21 mouse cellular contexts compared by ENCODE assay signal in the genomic region with DNA sequence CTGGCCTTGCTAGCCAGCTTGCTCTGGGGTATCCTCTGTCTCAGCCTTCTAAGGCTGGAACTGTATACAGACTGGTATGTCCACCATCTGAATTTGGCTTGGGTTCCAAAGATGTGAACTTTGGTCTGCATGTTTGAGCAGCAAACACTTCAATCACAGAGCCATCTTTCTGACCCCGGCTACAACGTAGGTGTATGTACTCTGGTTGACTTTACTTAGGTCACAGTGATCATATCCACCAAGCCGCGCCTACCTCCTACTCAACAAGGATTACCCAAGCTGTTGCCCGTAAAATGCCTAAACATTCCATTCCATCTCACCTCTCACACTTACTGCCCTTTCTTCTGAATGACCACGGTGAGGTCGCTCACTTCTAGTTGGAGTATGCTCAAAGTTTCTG.
"Had no signal": no experiment of that assay in that cellular context is flagged by ENCODE, and none has a peak within 500 bp of the region (broad histone marks: within the 10 kb centered on the region; RNA-seq: fewer than 3 reads in every experiment).

No protein-coding gene starts in this region.

- H3K9me3 ChIP-seq: intestine, embryonic 15.5 days; kidney, embryonic 15.5 days; limb, embryonic 13.5 days; lung, embryonic 15.5 days; midbrain, embryonic 10.5 days; midbrain, embryonic 13.5 days had no signal

- H3K36me3 ChIP-seq: intestine, embryonic 15.5 days; kidney, embryonic 15.5 days; limb, embryonic 13.5 days; lung, embryonic 15.5 days; midbrain, embryonic 10.5 days; midbrain, embryonic 13.5 days had no signal

- H3K27me3 ChIP-seq: intestine, embryonic 15.5 days; kidney, embryonic 15.5 days; lung, embryonic 15.5 days; midbrain, embryonic 13.5 days had no signal

- H3K4me3 ChIP-seq: intestine, embryonic 15.5 days; kidney, embryonic 15.5 days; limb, embryonic 13.5 days; lung, embryonic 15.5 days; megakaryocyte, embryonic 14.5 days; midbrain, embryonic 10.5 days; midbrain, embryonic 13.5 days had no signal

- ATAC-seq: intestine, embryonic 15.5 days; midbrain, embryonic 13.5 days had no signal

- H3K9ac ChIP-seq: intestine, embryonic 15.5 days; kidney, embryonic 15.5 days; limb, embryonic 13.5 days; lung, embryonic 15.5 days; midbrain, embryonic 13.5 days had no signal

- DNase-seq: kidney, adult 11 months; kidney, adult 8-10 months; kidney, postnatal 10 days; kidney, postnatal 36 days; left cerebral cortex, postnatal 4 days; lung, adult 18-20 months; lung, postnatal 10 days; lung, postnatal 36 days; right cerebral cortex, adult 18-20 months; right cerebral cortex, postnatal 14 days; right cerebral cortex, postnatal 4 days; thymus, adult 2 months; thymus, postnatal 25 days had no signal

- H3K4me2 ChIP-seq: intestine, embryonic 15.5 days; kidney, embryonic 15.5 days; limb, embryonic 13.5 days; lung, embryonic 15.5 days; midbrain, embryonic 13.5 days had no signal

- H3K27ac ChIP-seq: intestine, embryonic 15.5 days; kidney, embryonic 15.5 days; limb, embryonic 13.5 days; lung, embryonic 15.5 days; midbrain, embryonic 10.5 days; midbrain, embryonic 13.5 days; stomach, postnatal 0 days had no signal

- H3K4me1 ChIP-seq: megakaryocyte, embryonic 14.5 days had no signal
